Mouse (Mus musculus): ENCODE results near the gene Nolc1.
"Not testable (repeated sequence)": the region's sequence is repeated elsewhere in the genome, so short reads cannot be mapped to it uniquely, and the experiment has no call there.

Gene Nolc1

GRCm38 (mm10) chr19:46094144-46094543 is 18.5 kb downstream of the Nolc1 start:
- DNase-seq, result no peak

GRCm38 (mm10) chr19:46095291-46095690 is 19.6 kb downstream of the Nolc1 start:
- no peak for DNase-seq

- DNase-seq, result no peak
Measured at GRCm38 (mm10) chr19:46096396-46096795, 20.7 kb downstream of the Nolc1 start.

DNA sequence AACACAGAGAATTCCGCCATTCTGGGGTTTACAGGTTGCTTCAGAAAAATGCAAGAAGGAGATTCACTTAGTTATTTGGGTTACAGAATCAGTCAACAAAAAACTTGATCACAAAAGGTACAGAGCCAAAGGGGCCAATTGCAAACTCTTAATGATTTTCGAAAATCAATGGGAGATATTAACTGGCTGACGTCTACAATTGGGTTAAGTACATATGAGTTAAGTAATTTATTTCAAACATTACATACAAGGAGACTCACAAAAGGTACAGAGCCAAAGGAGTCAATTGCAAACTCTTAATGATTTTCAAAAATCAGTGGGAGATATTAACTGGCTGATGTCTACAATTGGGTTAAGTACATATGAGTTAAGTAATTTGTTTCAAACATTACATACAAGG is 23.9 kb downstream of the Nolc1 start:
- DNase-seq, result no peak

DNA sequence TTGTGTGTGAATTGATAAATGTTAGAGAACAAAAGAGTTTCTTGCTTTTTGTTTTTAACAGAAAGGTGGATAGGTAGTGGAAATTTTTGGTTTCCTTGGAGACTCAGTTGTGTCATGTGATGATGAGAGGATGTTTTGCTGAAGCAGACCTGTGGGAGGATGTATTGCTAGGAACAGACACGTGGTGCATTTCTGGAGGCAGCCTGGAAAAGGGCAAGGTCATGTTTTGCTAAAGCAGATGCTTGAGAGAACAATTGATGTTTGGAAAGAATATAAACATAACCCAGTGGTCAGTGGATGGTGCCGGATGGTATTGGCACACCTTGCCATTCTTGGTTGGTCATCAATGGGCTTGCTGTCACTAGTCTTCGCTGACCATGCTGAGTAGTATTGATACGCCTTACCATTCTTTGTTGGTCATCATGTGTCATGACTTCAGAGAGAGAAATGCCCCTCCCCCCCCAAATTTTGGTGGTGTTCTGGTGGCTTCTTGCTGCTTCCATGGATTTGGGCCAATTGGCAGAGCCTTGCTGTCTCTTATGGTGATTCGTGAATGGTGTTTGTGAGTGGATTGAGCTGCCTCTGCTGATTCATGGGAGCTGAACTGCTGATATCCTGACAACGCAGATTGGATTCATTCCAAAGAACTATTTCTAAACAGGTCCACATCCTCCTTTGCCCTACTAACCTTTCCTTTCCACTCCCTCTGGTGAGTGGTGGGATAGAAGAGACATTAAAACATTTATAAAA is 27.9 kb downstream of the Nolc1 start:
- DNase-seq, result no peak

DNA sequence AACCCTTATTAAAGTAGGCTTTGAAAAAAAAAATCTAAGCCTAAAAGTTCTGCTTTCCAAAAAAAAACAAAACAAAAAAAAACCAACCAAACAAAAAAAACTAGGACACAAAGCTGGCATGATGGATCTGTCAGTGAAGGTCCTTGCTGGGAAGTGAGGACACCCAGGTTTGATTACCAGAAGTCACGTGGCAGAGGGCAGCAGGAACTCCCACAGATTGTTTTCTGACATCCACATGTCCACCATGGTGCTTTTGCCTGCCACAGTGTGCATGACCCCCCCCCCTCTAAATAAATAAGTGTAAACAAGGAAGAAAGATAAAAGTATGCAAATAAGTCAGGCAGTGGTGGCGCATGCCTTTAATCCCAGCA is 28.5 kb downstream of the Nolc1 start:
- DNase-seq, result no peak

DNA sequence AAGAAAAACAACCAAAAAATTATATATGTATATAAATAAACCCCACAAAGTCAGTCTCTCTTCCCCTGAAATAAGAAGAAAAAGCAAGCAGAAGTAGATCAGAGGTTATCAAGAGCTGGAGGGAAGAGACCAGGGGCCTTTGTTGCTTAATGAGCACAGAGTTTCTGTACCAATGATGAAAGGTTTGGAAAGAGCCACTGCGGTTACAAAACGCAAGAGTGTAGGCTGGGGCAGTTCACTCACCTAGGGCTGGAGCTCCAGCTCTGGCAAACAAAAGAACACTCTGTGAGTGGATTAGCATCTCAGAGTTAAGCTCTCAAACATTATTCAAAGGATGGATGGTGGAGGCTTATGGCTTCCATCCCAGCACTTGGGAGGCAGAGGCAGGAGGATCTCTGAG is 34.6 kb downstream of the Nolc1 start:
- no peak for DNase-seq

GRCm38 (mm10) chr19:46110781-46111180 is 35.1 kb downstream of the Nolc1 start:
- no peak for DNase-seq

DNA sequence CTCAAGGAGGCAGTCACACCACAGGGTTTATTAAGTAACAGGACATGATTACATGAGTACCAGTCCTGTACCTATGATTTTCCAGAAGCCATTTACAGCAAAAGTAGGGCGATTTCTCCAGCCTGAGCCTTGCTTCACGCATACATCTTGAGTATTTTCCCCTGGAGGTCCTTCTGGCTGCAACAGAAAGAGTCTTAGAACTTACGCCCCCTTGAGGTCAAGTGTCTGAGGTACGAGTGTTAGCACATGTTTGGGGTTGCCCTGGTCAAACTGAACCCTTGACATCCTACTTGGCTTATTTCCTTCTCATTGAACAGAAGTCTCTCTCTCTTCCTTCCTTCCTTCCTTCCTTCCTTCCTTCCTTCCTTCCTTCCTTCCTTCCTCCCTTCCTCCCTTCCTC is 39.0 kb downstream of the Nolc1 start:
- DNase-seq, result no peak

DNA sequence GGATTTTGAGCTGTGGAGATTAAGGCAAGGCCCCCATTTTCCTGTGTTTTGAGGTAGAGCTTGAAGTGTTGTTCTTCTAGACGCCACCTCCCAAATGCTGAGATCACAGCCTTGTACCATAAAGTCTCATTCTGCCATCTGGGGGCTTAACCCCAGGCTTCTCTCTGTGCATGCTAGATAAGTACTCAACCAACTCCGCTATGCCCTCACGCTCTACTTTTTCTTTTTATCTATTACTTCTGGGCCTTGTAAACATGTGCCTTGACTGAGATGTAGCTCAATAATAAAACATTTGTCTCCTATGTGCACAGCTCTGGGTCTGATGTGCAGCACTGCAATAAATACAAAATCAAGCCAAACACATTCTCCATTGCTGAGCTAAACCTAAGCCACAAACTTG is 43.8 kb downstream of the Nolc1 start:
- DNase-seq, result no peak

GRCm38 (mm10) chr19:46120872-46121271 is 45.2 kb downstream of the Nolc1 start:
- DNase-seq, result no peak

DNA sequence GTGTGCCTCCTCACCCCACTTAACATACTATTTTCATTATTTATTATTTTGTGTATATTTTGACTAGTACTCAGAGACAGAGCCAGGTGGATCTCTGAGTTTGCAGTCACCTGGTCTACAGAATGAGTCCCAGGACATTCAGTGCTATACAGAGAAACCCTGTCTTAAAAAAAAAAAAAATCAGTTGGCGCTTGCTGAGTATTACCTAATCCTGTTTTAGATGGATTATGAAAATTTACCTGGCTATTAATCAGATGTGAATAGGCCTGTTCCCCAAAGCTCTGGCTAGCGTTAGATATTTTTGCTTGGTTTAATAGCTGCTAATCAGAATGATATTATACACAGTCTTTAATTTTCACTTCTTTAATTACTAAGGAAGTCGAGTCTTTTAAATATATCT is 48.2 kb downstream of the Nolc1 start:
- DNase-seq, result no peak

GRCm38 (mm10) chr19:46124651-46125050 is 49.0 kb downstream of the Nolc1 start:
- DNase-seq, result no peak

- no peak for DNase-seq
Measured at GRCm38 (mm10) chr19:46126301-46126700, 50.6 kb downstream of the Nolc1 start.

DNA sequence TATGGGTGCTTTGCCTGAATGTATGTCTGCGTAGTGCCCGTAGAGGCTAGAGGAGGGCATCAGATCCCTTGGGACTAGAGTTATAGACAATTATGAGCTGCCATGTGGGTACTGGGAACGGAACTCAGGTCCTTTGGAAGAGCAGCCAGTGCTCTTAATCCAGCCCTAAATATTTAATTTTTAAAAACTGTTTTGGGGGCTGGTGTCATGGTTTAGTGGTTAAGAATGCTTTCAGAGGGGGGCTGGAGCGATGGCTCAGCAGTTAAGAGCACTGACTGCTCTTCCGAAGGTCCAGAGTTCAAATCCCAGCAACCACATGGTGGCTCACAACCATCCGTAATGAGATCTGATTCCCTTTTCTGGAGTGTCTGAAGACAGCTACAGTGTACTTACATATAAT is 54.1 kb downstream of the Nolc1 start:
- not testable (repeated sequence) for DNase-seq

DNA sequence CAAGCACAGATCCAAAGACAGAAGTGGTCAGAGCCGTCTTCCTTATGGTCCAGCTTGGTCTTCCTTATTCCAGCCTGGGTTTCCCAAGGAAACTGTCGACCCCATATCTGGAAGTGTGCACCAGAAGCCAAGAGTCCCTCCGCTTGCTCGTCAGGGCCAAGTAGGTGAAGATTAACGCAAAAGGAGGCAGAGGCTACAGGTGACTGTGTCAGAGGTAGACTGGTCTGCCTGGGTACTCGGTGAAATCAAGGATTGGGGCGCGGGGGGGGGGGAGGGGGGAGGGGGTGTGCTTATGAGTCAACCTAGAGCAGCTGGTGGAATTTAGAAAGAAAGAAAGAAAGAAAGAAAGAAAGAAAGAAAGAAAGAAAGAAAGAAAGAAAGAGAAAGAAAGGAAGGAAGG is 55.6 kb downstream of the Nolc1 start:
- DNase-seq, result no peak

DNA sequence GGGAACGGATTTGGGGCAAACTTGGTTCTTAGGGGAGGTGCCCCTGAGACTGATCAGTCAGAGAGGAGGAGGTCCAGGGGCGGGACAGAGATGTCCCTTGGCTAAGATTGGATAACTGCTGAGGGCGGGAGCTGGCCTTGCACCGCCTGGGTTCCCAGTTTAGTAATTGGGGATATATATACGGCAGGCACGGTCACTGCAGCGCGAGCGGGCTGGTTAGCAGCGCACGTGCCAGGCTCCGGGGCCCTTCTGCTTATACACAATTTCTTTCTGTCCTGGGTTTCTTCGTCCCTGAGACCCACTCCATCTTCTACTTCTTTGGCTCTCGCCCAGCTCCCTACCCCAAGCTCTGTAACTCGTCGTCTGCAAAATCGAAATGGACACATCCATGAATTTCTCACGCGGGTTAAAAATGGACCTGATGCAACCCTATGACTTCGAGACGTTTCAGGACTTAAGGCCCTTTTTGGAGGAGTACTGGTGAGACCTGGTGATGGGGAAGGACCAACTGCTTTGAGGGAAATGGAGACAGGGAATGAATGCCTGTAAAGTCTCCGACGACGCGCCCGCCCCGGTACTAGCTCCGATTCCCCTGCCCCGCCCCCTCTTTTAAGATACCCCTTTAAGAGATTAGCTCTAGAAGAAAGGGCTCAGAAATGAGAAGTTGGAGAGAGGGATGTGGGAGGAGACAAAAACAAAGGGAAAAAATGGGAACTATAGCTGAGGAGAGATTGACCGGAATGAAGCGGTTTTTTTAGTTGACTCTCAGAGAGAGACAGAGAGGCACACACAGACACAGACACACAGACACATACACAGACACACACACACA is 56.2 kb downstream of the Nolc1 start, which contains the start of gene Elovl3:
Gene Elovl3, plus strand, starts transcription at position 204 of the 832 bp plus-strand sequence.
- no peak for DNase-seq

DNA sequence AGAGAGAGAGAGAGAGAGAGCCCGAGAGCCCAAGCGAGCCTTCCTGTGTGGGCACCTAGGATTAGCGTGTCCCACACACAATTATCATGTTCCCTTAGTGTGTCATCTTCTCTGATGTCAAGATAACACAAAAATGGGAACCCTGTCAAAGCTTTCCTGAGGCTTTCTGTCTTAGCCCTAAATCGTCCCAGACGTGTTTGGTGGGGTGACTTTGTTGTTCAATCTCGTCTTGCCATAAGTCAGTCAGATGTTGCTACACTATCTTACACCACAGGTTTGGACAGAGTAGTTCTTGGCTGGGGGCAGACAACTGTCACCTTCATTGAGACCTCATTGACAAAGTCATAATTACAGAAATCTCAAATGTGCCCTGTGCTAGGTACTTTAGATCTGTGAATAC is 56.9 kb downstream of the Nolc1 start:
- DNase-seq, result no peak
